Mouse (Mus musculus) thymus, postnatal 10 days (tissue): Measurements from ENCODE around the gene Zbtb12.
"Not testable (repeated sequence)": the region's sequence is repeated elsewhere in the genome, so short reads cannot be mapped to it uniquely, and the experiment has no call there.

Experiments
- DNase-seq, 2 experiments: peaks; one replicate each; pipeline ENCODE4 v3.0.0; 2021; ENCODE audit warnings: low spot score in 2 of 2

Gene Zbtb12

DNA sequence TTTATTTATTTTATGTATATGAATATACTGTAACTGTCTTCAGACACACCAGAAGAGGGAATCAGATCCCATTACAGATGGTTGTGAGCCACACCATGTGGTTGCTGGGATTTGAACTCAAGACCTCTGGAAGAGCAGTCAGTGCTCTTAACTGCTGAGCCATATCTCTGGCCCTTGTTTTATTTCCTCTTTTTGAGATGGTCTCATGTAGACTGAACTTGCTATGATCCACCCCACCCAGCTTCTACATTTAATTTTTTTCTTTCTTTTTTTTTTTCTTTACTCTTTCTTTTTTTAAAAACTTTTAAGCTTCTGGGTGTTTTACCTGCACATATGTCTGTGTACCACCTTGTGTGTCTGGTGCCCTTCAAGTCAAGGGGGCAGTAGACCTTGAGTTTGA lies 21.5 kb downstream of the Zbtb12 start:
- not testable (repeated sequence) for DNase-seq

DNA sequence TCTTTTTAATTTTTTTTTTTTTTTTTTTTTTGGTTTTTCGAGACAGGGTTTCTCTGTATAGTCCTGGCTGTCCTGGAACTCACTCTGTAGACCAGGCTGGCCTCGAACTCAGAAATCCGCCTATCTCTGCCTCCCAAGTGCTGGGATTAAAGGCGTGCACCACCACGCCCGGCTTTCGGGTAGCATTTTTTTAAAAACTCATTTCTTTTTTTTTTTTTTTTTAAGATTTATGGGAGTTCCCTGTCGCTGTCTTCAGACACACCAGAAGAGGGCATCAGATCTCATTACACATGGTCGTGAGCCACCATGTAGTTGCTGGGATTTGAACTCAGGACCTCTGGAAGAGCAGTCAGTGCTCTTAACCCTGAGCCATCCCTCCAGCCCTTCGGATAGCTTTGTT lies 22.7 kb downstream of the Zbtb12 start:
- not testable (repeated sequence) for DNase-seq

DNA sequence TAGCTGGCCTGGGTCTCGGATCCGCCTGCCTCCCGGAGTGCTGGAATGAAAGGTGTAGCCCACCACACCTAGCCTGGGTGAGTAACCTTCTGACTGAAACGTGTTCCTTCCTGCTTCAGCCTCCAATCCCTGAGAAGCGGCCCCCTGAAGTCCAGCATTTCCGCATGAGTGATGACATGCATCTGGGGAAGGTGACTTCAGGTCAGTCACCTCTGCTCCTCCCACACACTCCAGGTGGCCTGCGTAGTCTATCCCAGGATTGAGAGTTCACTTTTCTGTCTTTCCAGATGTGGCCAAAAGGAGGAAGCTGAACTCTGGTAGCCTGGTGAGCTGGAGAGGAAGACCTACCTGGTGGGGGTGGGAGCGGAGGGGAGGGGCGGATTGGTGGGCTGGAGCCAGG lies 23.6 kb downstream of the Zbtb12 start:
- no peak for DNase-seq

DNA sequence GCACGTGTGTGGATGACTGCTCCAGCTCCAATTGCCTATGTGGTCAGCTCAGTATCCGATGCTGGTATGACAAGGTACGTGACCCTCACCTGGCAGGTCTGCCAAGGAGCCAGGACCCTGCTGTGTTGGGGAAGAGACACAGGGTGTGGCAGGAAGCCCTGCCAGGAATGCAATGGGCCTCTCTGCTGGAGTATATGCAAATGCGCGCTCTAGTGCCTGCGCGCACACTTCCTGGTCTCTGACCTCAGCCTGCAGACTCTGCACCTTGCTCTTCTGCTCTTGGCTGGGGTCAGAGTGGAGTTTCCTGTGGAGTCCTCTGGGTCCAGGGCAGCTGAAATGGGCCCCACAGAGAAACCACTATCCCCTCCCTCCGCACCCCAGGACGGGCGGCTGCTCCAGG lies 31.7 kb downstream of the Zbtb12 start:
- DNase-seq, result no peak

DNA sequence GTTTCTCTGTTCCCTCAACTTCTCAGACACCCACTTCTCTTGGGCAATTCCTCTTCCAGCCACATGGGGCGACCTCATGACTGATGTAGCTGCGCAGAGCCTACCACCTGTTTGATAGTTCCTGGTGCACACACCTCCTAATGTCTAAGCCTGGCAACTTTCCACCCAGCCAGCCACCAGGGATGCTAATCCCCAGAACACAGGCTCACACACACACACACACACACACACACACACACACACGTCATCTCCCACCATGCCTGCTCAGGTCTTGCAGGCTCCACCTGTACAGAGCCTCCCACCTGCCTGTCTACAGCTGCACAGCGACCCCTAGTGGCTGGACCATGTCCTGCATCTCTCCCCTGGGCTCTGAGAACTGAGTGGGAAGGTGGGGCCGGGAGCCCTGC lies 32.7 kb downstream of the Zbtb12 start:
- DNase-seq, result peak; percentile 67 to 91

DNA sequence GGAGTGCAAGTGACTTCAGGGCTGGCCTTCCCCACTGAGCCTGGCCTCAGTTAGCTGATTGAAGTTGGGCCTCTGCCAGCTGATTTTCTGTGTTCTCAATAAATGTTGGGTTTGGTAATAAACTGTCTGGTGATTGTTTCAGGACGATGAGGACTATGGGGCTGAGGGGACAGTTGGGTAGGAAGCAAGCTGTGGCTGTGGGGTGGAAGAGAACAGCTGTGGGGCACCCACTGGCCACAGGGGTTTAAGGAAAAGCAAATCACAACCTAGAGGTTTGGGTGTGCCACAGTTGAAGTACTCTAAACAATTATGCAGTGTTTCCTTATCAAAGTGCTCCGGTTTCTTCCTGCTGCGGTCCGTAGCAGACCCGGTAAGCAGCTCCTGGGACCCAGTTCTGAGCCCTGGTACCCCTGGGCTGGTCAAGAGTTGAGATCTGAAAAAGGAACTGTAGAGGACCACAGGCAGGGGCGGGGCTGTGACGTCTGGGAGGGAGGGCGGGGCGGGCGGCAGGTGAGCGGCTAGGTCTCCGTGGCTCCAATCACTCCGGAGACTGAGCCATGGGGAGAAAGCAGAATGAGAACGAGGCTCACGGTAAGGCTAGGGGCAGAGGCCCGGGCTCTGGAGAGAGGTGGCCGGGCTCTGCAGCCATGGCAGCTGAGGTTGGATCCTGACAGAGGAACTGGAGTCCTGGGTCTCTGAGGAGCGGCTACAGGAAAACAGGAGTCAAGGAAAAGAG lies 34.8 kb downstream of the Zbtb12 start, which contains the start of gene Slc44a4:
TSS of gene Slc44a4 (plus strand) at position 537 of the 736 bp plus-strand sequence.
- no peak for DNase-seq

DNA sequence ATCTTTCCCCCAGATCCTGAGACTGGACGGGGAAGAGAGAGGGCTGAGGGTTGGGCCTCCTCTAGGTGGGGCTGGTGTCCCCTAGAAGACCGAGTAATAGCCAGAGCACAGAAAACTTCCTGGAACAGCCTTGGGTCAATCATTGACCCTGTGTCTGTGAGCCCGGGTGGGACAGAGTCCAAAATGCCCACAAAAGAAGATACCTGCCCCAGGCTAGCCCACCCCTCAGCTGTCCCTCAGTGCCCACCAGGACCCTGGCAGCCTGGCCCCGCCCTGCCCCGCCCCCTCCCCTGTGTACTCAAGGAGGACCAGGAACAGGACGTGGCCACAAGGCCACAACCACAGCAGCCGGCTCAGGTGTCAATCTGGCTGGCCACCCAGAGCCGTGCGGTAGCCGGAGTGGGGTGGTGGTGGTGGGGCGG lies 36.1 kb downstream of the Zbtb12 start:
- DNase-seq, result no peak

DNA sequence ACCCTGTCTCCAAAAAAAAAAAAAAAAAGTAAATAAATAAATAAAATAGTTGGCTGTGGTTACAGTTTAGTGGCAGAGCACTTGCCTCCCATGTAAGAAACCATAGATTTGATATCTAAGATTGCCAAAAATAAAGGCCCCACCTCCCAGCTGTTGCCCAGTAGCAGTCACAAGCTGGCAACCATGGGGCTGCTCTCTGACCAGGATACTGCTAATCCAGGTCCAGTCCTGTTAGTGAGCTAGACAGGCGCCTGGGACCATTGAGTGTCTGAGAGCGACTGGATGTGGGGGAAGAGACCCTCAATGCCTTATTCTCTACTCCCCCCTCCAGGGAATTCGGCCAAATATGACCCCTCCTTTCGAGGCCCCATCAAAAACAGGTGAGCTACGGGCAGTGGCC lies 37.0 kb downstream of the Zbtb12 start:
- no peak for DNase-seq

DNA sequence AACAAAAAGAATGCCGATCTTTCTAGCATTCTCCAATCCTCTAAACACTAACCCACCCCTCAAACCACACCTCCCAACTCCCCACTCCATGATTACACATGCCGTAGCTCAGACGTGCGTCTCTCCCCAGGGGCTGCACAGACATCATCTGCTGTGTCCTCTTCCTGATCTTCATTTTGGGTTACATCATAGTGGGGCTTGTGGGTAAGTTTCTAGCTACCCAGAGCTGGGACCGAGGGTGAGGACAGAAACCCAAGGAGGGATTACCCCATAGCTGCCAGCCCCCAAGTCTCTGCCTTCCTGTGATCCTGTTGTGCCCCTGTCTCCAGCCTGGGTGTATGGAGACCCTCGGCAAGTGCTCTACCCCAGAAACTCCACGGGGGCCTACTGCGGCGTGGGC lies 37.9 kb downstream of the Zbtb12 start:
- DNase-seq, result no peak

DNA sequence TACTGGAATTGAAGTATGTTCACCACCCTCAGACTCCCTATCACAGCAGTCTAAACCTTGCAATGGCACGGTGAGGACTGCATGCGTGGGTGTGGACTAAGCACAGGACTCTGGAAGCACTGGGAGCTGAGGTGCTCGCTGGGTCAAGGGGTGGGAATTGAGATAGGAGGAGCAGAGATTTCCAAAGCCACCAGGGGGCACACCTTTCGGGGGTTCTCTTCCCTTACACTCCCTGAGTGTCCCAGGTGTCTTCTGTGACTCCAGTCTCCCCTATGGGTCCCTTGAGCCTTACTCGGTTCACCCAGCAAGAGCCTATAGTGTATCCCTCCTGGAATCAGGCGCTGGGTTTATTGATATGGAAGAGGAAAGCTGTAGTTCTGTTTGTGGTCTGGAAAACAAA lies 43.7 kb downstream of the Zbtb12 start:
- no peak for DNase-seq

DNA sequence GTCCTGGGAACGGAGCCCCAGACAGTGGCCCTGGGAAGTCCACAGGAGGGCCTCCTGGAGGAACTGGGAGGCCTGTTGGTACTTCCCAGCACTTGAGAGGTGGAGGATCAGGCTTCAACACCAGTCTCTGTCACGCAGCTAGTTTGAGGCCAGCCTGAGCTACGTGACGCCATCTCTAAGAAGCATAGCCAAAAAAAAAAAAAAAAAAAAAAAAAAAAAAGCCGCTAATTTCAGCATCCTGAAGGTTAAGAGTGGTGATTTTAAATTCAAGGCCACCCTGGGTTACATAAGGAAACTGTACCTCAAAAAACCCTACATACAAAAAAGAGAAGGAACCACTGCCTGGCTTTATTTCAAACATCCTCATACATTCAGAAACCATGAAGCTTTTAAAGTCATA lies 45.0 kb downstream of the Zbtb12 start:
- no peak for DNase-seq

DNA sequence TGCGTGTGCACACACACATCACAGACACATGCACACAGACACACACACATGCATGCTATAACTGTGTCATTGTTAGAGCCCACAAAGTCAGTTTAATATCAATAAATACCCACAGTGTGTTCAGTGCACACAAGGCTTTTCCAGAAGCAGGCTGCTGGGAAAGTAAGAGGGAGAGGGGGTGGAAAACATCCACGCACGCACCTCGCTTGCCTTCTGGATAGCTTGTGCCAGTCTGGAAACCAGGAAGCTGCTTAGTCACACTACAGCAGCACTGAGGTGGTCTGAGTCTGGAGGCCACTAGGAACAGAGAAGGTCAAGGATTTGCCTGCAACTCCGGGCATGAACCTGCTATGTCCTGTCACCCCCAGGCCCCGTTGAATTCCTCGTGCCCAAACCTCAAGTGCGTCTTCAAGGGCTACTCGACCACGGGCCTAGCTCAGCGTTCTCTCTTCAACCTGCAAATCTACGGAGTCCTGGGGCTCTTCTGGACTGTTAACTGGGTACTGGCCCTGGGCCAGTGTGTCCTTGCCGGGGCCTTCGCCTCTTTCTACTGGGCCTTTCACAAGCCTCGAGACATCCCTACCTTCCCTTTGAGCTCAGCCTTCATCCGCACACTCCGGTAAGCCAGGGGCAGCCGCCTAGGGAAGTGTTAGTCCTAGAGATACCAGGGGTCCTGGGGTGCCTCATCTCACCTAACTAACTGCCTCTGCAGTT lies 48.2 kb downstream of the Zbtb12 start:
- DNase-seq, result no peak

DNA sequence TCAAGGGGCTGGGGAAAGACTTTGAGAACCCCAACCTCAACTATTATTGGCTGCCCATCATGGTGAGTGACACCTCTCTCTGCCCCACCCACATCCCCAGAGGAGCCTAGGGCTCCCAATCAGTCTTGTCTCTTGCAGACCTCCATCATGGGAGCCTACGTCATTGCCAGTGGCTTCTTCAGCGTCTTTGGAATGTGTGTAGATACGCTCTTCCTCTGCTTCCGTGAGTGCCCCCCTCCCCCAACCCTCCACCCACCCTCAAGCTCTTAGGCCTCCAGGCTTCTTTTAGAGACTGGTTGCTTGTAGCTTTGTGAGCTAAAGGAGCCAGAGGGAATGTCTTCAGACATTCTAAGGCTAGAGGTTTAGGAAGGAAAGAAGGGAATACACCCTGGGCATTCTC lies 49.6 kb downstream of the Zbtb12 start:
- no peak for DNase-seq

DNA sequence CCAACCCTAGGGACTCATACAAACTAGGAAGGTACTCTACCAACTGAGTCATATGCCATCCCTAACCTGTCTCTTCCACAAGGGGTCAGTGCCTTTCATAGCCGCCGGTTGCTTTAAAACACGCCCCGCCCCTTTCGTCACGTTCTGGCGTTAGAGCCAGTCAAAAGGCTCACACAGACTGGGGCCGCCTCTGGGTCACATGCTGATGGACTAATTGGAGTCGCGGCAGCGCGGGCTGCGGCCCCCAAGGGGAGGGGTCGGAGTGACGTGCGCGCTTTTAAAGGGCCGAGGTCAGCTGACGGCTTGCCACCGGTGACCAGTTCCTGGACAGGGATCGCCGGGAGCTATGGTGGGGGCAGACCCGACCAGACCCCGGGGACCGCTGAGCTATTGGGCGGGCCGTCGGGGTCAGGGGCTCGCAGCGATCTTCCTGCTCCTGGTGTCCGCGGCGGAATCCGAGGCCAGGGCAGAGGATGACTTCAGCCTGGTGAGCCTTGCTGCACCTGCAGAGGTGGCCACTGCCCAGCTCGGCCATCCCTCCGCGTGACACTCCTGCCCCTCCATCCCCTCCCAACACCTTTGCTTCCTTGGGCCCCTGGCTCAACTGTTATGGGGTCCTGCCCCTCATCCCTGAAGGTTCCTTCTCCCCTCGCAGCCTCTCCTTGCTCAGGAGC lies 51.9 kb downstream of the Zbtb12 start, which contains the start of gene Neu1:
TSS of gene Neu1 (plus strand) at position 193 of the 674 bp plus-strand sequence.
- peak; percentile 91 to 93 for DNase-seq

DNA sequence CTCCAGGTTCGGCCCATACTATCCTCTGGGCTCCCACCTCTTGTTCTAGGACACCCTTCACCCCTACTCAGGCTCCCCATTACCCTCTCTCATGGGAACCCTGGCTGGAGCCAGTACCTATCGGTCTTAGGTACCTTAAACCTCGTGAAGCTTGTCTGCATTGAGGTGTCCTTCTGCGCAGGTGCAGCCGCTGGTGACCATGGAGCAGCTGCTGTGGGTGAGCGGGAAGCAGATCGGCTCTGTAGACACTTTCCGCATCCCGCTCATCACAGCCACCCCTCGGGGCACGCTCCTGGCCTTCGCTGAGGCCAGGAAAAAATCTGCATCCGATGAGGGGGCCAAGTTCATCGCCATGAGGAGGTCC lies 52.4 kb downstream of the Zbtb12 start:
- DNase-seq, result peak; percentile 35 to 50

DNA sequence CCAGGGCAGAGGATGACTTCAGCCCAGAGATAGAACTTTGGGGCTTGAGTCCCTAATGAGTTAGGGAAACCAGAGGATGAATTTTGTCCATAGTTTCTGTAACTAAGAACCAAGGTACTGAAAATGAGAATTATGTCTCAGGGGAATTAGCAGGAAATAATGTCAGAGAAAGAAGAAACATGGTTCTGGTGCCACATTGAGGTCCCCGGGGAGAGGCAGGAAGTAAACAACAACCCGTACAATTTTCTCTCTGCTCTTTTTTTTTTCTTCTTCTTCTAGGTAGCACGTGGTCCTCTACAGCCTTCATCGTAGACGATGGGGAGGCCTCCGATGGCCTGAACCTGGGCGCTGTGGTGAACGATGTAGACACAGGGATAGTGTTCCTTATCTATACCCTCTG lies 53.0 kb downstream of the Zbtb12 start:
- DNase-seq, result no peak

DNA sequence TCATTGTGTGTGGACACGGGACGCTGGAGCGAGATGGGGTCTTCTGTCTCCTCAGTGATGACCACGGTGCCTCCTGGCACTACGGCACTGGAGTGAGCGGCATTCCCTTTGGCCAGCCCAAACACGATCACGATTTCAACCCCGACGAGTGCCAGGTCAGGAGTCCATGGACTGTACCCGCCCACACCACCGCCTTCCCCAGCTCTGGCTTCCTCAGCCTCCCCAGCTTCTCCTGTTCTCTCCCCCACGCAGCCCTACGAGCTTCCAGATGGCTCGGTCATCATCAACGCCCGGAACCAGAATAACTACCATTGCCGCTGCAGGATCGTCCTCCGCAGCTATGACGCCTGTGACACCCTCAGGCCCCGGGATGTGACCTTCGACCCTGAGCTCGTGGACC lies 54.7 kb downstream of the Zbtb12 start:
- no peak for DNase-seq

DNA sequence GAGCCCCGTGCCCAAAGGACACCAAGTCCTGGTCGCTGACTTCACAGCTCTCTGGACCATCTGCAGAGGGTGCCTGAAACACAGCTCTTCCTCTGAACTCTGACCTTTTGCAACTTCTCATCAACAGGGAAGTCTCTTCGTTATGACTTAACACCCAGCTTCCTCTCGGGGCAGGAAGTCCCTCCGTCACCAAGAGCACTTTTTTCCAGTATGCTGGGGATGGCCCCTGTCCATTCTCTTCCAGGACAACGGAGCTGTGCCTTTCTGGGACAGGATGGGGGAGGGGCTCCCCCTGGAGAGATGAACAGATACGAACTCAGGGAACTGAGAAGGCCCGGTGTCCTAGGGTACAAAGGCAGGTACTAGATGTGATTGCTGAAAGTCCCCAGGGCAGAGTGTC lies 55.5 kb downstream of the Zbtb12 start:
- DNase-seq, result no peak

DNA sequence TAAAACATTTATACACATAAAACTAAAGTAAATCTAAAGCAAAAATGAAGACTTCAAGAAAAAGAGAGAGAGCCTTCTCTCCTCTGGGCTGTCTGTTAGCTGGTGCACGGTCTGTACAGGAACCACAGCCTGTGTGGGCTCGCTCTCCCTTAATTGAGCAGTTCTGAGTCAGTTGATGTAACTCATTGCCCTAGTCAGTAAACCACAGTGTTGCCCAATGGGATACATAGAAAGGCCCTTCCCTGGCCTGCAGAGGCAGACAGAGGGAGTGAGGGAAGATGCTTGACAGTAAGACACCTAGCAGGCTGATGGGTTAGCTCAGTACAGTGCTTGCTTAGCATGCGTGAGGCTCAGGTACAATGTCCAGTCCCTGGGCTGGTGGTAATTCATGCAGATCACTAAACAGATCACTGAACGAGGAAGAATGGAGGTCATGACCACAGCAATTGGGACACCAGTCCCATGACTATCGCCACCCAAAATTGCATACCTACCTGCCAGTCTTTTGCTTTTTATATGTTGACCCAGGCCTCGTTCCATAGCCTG lies 58.8 kb downstream of the Zbtb12 start:
- DNase-seq, result no peak

DNA sequence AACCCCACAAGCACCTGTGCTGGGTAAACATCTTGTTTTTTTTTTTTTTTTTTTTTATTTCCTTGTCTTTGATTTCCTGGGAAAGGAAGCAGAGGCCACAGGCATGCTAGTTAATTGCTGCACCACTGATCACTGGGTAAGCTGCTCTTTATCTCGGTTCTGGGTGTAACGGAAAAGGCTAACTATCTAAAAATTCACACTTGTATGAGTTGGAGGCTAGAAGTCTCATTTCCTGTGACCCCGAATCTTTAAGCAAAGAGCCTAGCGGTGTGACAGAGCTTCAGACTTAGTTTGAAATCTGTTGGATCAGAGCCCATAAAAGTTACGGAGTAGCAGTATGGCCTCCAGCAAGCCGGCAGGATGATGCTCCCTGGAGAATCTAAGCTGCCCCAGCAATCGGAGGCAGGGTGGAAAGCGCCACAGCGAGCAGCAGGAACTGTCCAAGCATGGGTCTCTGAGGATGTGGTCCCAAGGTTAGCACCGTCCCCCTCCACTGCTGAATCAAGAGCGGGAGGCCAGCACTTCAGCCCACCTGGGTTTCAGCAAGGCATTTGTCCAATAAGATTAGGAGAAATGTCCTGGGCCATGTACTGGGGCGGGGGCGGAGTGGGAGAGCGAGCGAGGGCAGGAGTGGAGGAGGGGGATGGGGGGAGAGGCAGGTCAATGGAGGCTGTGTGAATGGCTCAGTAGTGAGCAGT lies 62.2 kb downstream of the Zbtb12 start:
- DNase-seq, result no peak

DNA sequence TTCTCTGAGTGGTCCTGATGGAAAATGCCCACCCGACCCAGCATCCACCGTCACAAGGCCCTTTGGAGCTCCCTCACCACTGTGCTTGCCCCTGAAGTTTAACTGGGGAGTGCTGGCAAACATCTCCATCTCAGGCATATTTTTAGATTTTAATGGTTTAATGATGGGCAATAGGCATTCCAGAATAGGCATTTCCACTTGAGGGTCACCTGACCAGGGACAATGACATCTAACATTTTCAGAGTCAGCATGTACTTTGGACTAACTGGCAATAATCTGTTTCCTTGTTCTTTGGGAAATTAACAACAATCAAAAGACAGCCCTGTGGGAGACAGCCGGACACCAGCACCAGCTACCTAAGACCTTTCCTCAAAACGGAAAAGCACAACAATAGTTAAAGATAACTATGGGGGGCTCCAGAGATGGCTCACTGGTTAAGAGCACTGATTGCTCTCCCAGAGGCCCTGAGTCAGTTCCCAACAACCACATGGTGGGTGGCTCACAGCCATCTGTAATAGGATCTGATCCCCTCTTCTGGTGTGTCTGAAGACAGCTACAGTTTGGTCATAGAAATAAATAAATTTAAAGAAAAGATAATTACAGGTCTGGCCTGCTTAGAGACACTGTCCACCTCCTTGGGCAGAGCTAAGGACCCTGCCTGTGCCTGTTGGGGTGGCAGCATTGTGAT lies 64.0 kb downstream of the Zbtb12 start:
- DNase-seq, result no peak
